Mouse (Mus musculus): ENCODE measurements at regions not wholly inside any gene's neighbourhood (a gene's known extent, or its start where the extent isn't known, plus 50 kb on each side); places are given as distances from the start of the nearest gene placed in this dataset.

- no peak overlapping the region for H3K27ac ChIP-seq (replicated peaks)
- no peak overlapping the region for H3K9ac ChIP-seq (replicated peaks)
- H3K36me3 ChIP-seq, result no peaks in the 10 kb centered on the region
- 95% methylated on average over 10 of the region's 10 CpGs for WGBS
- no peak overlapping the region for H3K4me2 ChIP-seq (replicated peaks)
- no peaks in the 10 kb centered on the region for H3K27me3 ChIP-seq
- no peaks in the 10 kb centered on the region for H3K4me1 ChIP-seq
- H3K9me3 ChIP-seq, result no peaks in the 10 kb centered on the region
- ATAC-seq (ENCODE audit: low FRiP score, low read depth), result no peak
- H3K4me3 ChIP-seq, result no peak overlapping the region
These were observed 126.3 kb upstream of the Sox4 start for GRCm38 (mm10) chr13:29079841-29080240.

GRCm38 (mm10) chr13:29073630-29074029 is 120.1 kb upstream of the Sox4 start:
- Histone ChIP-seq H3K9ac (replicated peaks) (no peak overlapping the region), H3K4me3 (no peak overlapping the region), H3K36me3 (no peaks in the 10 kb centered on the region), H3K4me2 (replicated peaks) (no peak overlapping the region), H3K4me1 (no peaks in the 10 kb centered on the region), H3K9me3 (no peaks in the 10 kb centered on the region), H3K27ac (replicated peaks) (no peak overlapping the region), H3K27me3 (no peaks in the 10 kb centered on the region)
- no peak for ATAC-seq (ENCODE audit: low FRiP score, low read depth)
- 88% methylated on average over 2 of the region's 2 CpGs for WGBS

GRCm38 (mm10) chr13:29063924-29064323 is 110.4 kb upstream of the Sox4 start:
- H3K27me3 ChIP-seq, result no peaks in the 10 kb centered on the region
- no peak overlapping the region for H3K9ac ChIP-seq (replicated peaks)
- H3K9me3 ChIP-seq, result no peaks in the 10 kb centered on the region
- H3K4me3 ChIP-seq, result no peak overlapping the region
- H3K36me3 ChIP-seq, result no peaks in the 10 kb centered on the region
- H3K27ac ChIP-seq (replicated peaks), result no peak overlapping the region
- peaks cover 5% of the 10 kb centered on the region; the same call in 1 of the 2 replicates for H3K4me1 ChIP-seq
- no peak overlapping the region for H3K4me2 ChIP-seq (replicated peaks)
- WGBS, result 78% methylated on average over 5 of the region's 5 CpGs
- ATAC-seq (ENCODE audit: low FRiP score, low read depth), result no peak

GRCm38 (mm10) chr13:29058685-29059084 is 105.2 kb upstream of the Sox4 start:
- no peaks in the 10 kb centered on the region for H3K27me3 ChIP-seq
- peaks cover 6% of the 10 kb centered on the region; the same call in 1 of the 2 replicates for H3K4me1 ChIP-seq
- H3K4me3 ChIP-seq, result no peak overlapping the region
- 87% methylated on average over 5 of the region's 5 CpGs for WGBS
- H3K9ac ChIP-seq (replicated peaks), result no peak overlapping the region
- H3K36me3 ChIP-seq, result no peaks in the 10 kb centered on the region
- H3K9me3 ChIP-seq, result no peaks in the 10 kb centered on the region
- no peak overlapping the region for H3K27ac ChIP-seq (replicated peaks)
- H3K4me2 ChIP-seq (replicated peaks), result no peak overlapping the region
- ATAC-seq (ENCODE audit: low FRiP score, low read depth), result no peak

DNA sequence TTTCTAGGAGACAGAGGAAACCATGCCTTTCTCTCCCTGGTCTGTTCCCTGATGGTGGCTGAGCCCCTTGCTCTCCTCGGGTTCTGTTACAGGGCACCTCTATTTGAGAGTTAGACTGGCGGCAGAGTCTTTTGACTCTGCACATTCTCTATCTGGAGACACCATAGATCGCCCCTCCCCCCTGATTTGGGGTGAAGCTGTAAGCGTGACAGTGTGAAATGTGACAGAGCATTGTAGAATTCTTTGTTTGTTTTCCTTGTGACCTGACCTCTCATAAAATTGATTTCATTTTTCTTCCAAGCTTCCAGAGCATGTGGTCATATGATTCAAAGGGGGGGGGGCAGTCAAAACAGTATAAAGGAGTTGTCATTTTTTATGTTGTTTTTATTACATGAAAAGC is 96.2 kb upstream of the Sox4 start:
- Histone ChIP-seq H3K9ac (replicated peaks) (no peak overlapping the region), H3K27ac (replicated peaks) (no peak overlapping the region), H3K27me3 (no peaks in the 10 kb centered on the region), H3K9me3 (no peaks in the 10 kb centered on the region), H3K36me3 (no peaks in the 10 kb centered on the region), H3K4me1 (peaks cover 8% of the 10 kb centered on the region), H3K4me2 (replicated peaks) (no peak overlapping the region), H3K4me3 (no peak overlapping the region)
- no peak for ATAC-seq (ENCODE audit: low FRiP score, low read depth)
- 36% methylated on average over 4 of the region's 4 CpGs for whole genome bisulfite sequencing

- no peak overlapping the region for H3K9ac ChIP-seq (replicated peaks)
- H3K27me3 ChIP-seq, result no peaks in the 10 kb centered on the region
- no peaks in the 10 kb centered on the region for H3K9me3 ChIP-seq
- H3K4me2 ChIP-seq (replicated peaks), result no peak overlapping the region
- WGBS, result 73% methylated on average over 7 of the region's 7 CpGs
- no peak overlapping the region for H3K27ac ChIP-seq (replicated peaks)
- H3K4me1 ChIP-seq, result peaks cover 8% of the 10 kb centered on the region
- ATAC-seq (ENCODE audit: low FRiP score, low read depth), result peak; percentile 27; the same call in 1 of the 2 replicates
- no peak overlapping the region for H3K4me3 ChIP-seq
- no peaks in the 10 kb centered on the region for H3K36me3 ChIP-seq
These were observed 95.6 kb upstream of the Sox4 start for GRCm38 (mm10) chr13:29048990-29049576.

- Histone ChIP-seq H3K9me3 (no peaks in the 10 kb centered on the region), H3K4me1 (peaks cover 13% of the 10 kb centered on the region), H3K36me3 (no peaks in the 10 kb centered on the region), H3K27ac (replicated peaks) (no peak overlapping the region), H3K4me2 (replicated peaks) (no peak overlapping the region), H3K27me3 (no peaks in the 10 kb centered on the region), H3K9ac (replicated peaks) (no peak overlapping the region), H3K4me3 (no peak overlapping the region)
- ATAC-seq (ENCODE audit: low FRiP score, low read depth), result no peak
- WGBS, result 63% methylated on average over 4 of the region's 4 CpGs
These were observed 91.1 kb upstream of the Sox4 start for GRCm38 (mm10) chr13:29044655-29045054.

- H3K9me3 ChIP-seq, result no peaks in the 10 kb centered on the region
- H3K4me3 ChIP-seq, result no peak overlapping the region
- H3K36me3 ChIP-seq, result no peaks in the 10 kb centered on the region
- no peak for ATAC-seq (ENCODE audit: low FRiP score, low read depth)
- 86% methylated on average over 5 of the region's 5 CpGs for WGBS
- 0 out of 2 replicates have a peak, but pooled peaks cover 7% of the 10 kb centered on the region for H3K4me1 ChIP-seq
- no peaks in the 10 kb centered on the region for H3K27me3 ChIP-seq
- H3K9ac ChIP-seq (replicated peaks), result no peak overlapping the region
- H3K4me2 ChIP-seq (replicated peaks), result no peak overlapping the region
- no peak overlapping the region for H3K27ac ChIP-seq (replicated peaks)
These were observed 86.8 kb upstream of the Sox4 start for GRCm38 (mm10) chr13:29040331-29040730.

- no peaks in the 10 kb centered on the region for H3K36me3 ChIP-seq
- peak overlapping the region; percentile 36 for H3K27ac ChIP-seq (replicated peaks)
- no peak overlapping the region for H3K4me3 ChIP-seq
- H3K9ac ChIP-seq (replicated peaks), result no peak overlapping the region
- no peak overlapping the region for H3K4me2 ChIP-seq (replicated peaks)
- no peaks in the 10 kb centered on the region for H3K9me3 ChIP-seq
- no peaks in the 10 kb centered on the region for H3K27me3 ChIP-seq
- ATAC-seq (ENCODE audit: low FRiP score, low read depth), result peak; percentile 80
- peaks cover 7% of the 10 kb centered on the region for H3K4me1 ChIP-seq
- WGBS, result 10% methylated on average over 4 of the region's 4 CpGs
These were observed 81.4 kb upstream of the Sox4 start for GRCm38 (mm10) chr13:29034904-29035303.

GRCm38 (mm10) chr13:29034444-29034843 is 80.9 kb upstream of the Sox4 start:
- ATAC-seq (ENCODE audit: low FRiP score, low read depth), result peak; percentile 64
- H3K9ac ChIP-seq (replicated peaks), result no peak overlapping the region
- no peak overlapping the region for H3K4me3 ChIP-seq
- no peaks in the 10 kb centered on the region for H3K36me3 ChIP-seq
- peaks cover 7% of the 10 kb centered on the region for H3K4me1 ChIP-seq
- no peaks in the 10 kb centered on the region for H3K9me3 ChIP-seq
- H3K4me2 ChIP-seq (replicated peaks), result no peak overlapping the region
- peak overlapping the region; percentile 36 for H3K27ac ChIP-seq (replicated peaks)
- WGBS, result 49% methylated on average over 8 of the region's 8 CpGs
- H3K27me3 ChIP-seq, result no peaks in the 10 kb centered on the region

- H3K4me2 ChIP-seq (replicated peaks), result no peak overlapping the region
- no peaks in the 10 kb centered on the region for H3K4me1 ChIP-seq
- no peaks in the 10 kb centered on the region for H3K9me3 ChIP-seq
- no peak for ATAC-seq (ENCODE audit: low FRiP score, low read depth)
- no peak overlapping the region for H3K4me3 ChIP-seq
- 93% methylated on average over 10 of the region's 10 CpGs for WGBS
- H3K27ac ChIP-seq (replicated peaks), result no peak overlapping the region
- H3K36me3 ChIP-seq, result no peaks in the 10 kb centered on the region
- H3K27me3 ChIP-seq, result no peaks in the 10 kb centered on the region
- no peak overlapping the region for H3K9ac ChIP-seq (replicated peaks)
These were observed 73.6 kb upstream of the Sox4 start for GRCm38 (mm10) chr13:29027146-29027545.

- H3K9ac ChIP-seq (replicated peaks), result no peak overlapping the region
- H3K9me3 ChIP-seq, result no peaks in the 10 kb centered on the region
- no peak overlapping the region for H3K27ac ChIP-seq (replicated peaks)
- no peaks in the 10 kb centered on the region for H3K36me3 ChIP-seq
- WGBS, result 94% methylated on average over 1 of the region's 1 CpGs
- H3K4me3 ChIP-seq, result no peak overlapping the region
- no peaks in the 10 kb centered on the region for H3K4me1 ChIP-seq
- no peak overlapping the region for H3K4me2 ChIP-seq (replicated peaks)
- H3K27me3 ChIP-seq, result peaks cover 3% of the 10 kb centered on the region; the same call in 1 of the 2 replicates
- no peak for ATAC-seq (ENCODE audit: low FRiP score, low read depth)
These were observed 70.0 kb upstream of the Sox4 start for GRCm38 (mm10) chr13:29023486-29023885.

GRCm38 (mm10) chr13:29019839-29020238 is 66.3 kb upstream of the Sox4 start:
- WGBS, result 91% methylated on average over 3 of the region's 3 CpGs
- H3K27me3 ChIP-seq, result peaks cover 3% of the 10 kb centered on the region; the same call in 1 of the 2 replicates
- H3K4me1 ChIP-seq, result peaks cover 15% of the 10 kb centered on the region
- no peak overlapping the region for H3K9ac ChIP-seq (replicated peaks)
- H3K36me3 ChIP-seq, result no peaks in the 10 kb centered on the region
- no peak for ATAC-seq (ENCODE audit: low FRiP score, low read depth)
- H3K4me2 ChIP-seq (replicated peaks), result no peak overlapping the region
- no peak overlapping the region for H3K27ac ChIP-seq (replicated peaks)
- no peak overlapping the region for H3K4me3 ChIP-seq
- H3K9me3 ChIP-seq, result no peaks in the 10 kb centered on the region

Data from midbrain, embryonic 12.5 days (tissue).